In the genomic region with DNA sequence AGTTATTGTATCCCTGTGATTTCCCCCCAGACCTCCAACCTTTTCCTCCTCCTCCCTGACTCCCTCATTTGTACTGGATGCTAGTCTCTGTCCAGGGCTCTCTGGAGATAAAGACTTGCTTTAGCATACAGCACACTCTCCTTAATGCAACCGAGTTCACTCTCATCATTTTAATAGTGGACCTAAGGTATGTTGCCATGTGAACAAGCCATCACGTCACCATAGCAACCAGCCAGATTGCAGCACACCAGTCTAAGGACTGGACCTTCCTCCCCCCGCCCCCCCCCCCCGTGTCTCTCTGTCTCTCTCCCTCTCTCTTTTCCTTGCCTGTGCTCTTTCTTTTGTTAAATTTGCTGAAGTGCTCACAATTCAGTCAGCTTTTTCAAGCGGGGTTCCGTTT, we compare ENCODE assay signal across 10 mouse cellular contexts.
DNase-seq lines count a peak whose midpoint lies in the region; ATAC-seq lines count a peak whose summit lies in the region.
"Had no signal": no experiment of that assay in that cellular context is flagged by ENCODE, and none has a peak within 500 bp of the region (broad histone marks: within the 10 kb centered on the region; RNA-seq: fewer than 3 reads in every experiment).

No protein-coding gene starts in this region.

- H3K4me1 ChIP-seq in forebrain, embryonic 13.5 days, result peaks cover 20% of the 10 kb centered on the region
- peaks cover 39% of the 10 kb centered on the region for H3K4me1 ChIP-seq in hindbrain, embryonic 13.5 days (replicated peaks)
- H3K4me1 ChIP-seq in midbrain, embryonic 13.5 days (replicated peaks), result peaks cover 37% of the 10 kb centered on the region

- no peak overlapping the region for H3K9ac ChIP-seq in forebrain, embryonic 13.5 days
- no peak overlapping the region for H3K9ac ChIP-seq in hindbrain, embryonic 13.5 days
- H3K9ac ChIP-seq in midbrain, embryonic 13.5 days (replicated peaks), result no peak overlapping the region

- peak overlapping the region; percentile 67 for H3K27ac ChIP-seq in forebrain, embryonic 13.5 days
- peak overlapping the region; percentile 86 for H3K27ac ChIP-seq in hindbrain, embryonic 13.5 days
- H3K27ac ChIP-seq in midbrain, embryonic 13.5 days, result peak overlapping the region; percentile 87
- H3K27ac ChIP-seq: layer of hippocampus, adult 2 months had no signal

- DNase-seq in R1 (ENCODE audit: low read depth, low spot score), result peak; percentile 30
- DNase-seq in frontal cortex, postnatal 36 days (ENCODE audit: low spot score in 2 of 2), result no peak
- DNase-seq in layer of hippocampus, adult 9-11 months, result no peak
- no peak for DNase-seq in natural killer cell, adult 2 months (ENCODE audit: low spot score in 2 of 2)
- DNase-seq: cerebellum, adult 18-20 months; thymus, postnatal 4 days had no signal

- no peak overlapping the region for H3K4me3 ChIP-seq in forebrain, embryonic 13.5 days
- H3K4me3 ChIP-seq in hindbrain, embryonic 13.5 days, result no peak overlapping the region
- H3K4me3 ChIP-seq in midbrain, embryonic 13.5 days (replicated peaks), result no peak overlapping the region
- H3K4me3 ChIP-seq: layer of hippocampus, adult 2 months had no signal

- no peak overlapping the region for H3K4me2 ChIP-seq in forebrain, embryonic 13.5 days
- no peak overlapping the region for H3K4me2 ChIP-seq in hindbrain, embryonic 13.5 days
- H3K4me2 ChIP-seq in midbrain, embryonic 13.5 days (replicated peaks), result no peak overlapping the region

- no peaks in the 10 kb centered on the region for H3K36me3 ChIP-seq in forebrain, embryonic 13.5 days (ENCODE audit: poor library complexity, severe bottlenecking)
- H3K36me3 ChIP-seq in hindbrain, embryonic 13.5 days, result no peaks in the 10 kb centered on the region
- no peaks in the 10 kb centered on the region for H3K36me3 ChIP-seq in midbrain, embryonic 13.5 days

- ATAC-seq in forebrain, embryonic 13.5 days, result peak; percentile 65
- ATAC-seq in hindbrain, embryonic 13.5 days (ENCODE audit: low FRiP score), result peak; percentile 43; the same call in 1 of the 2 replicates
- ATAC-seq in midbrain, embryonic 13.5 days, result peak; percentile 90

- H3K9me3 ChIP-seq in forebrain, embryonic 13.5 days (replicated peaks), result no peaks in the 10 kb centered on the region
- H3K9me3 ChIP-seq in hindbrain, embryonic 13.5 days, result no peaks in the 10 kb centered on the region
- H3K9me3 ChIP-seq in midbrain, embryonic 13.5 days, result no peaks in the 10 kb centered on the region

- WGBS in forebrain, embryonic 13.5 days, result 36% methylated on average over 5 of the region's 6 CpGs
- 44% methylated on average over 6 of the region's 6 CpGs for WGBS in hindbrain, embryonic 13.5 days
- WGBS in midbrain, embryonic 13.5 days, result 30% methylated on average over 6 of the region's 6 CpGs

- peaks cover 15% of the 10 kb centered on the region for H3K27me3 ChIP-seq in forebrain, embryonic 13.5 days
- 0 out of 2 replicates have a peak, but pooled peaks cover 2% of the 10 kb centered on the region for H3K27me3 ChIP-seq in hindbrain, embryonic 13.5 days
- peaks cover 3% of the 10 kb centered on the region; the same call in 1 of the 2 replicates for H3K27me3 ChIP-seq in midbrain, embryonic 13.5 days
